In genomic region chr14:74948014-74948396, GRCm38 (mm10) we compare ENCODE assay signal across 8 mouse cellular contexts. TPM values are rescaled to one million over a fixed set of nuclear protein-coding genes. Genes with fewer than 3 reads are reported as not detected.
DNase-seq lines count a peak whose midpoint lies in the region; ATAC-seq and TF ChIP-seq lines count a peak whose summit lies in the region.

No protein-coding gene starts in this region.

- TF ChIP-seq POLR2A in cortical plate, adult 2 months (IDR thresholded peaks at IDR 0.05; ENCODE audit: extremely low read depth, insufficient read depth, low read length), result no peak

- no peaks in the 10 kb centered on the region for H3K9me3 ChIP-seq in kidney, postnatal 0 days (replicated peaks; ENCODE audit: low read length)
- no peaks in the 10 kb centered on the region for H3K9me3 ChIP-seq in hindbrain, embryonic 15.5 days
- no peaks in the 10 kb centered on the region for H3K9me3 ChIP-seq in midbrain, embryonic 15.5 days

- peak overlapping the region; percentile 78 for H3K9ac ChIP-seq in kidney, postnatal 0 days (ENCODE audit: low read depth, low read length)
- H3K9ac ChIP-seq in hindbrain, embryonic 15.5 days, result peak overlapping the region; percentile 94
- H3K9ac ChIP-seq in midbrain, embryonic 15.5 days, result peak overlapping the region; percentile 87

- no peak for ATAC-seq in kidney, postnatal 0 days (replicated peaks; ENCODE audit: low FRiP score, low read depth)
- no peak for ATAC-seq in hindbrain, embryonic 15.5 days (ENCODE audit: low FRiP score, low read depth)
- ATAC-seq in midbrain, embryonic 15.5 days (replicated peaks), result no peak
- no peak for ATAC-seq in erythroid progenitor cell, adult 5-6 weeks (replicated peaks; ENCODE audit: low FRiP score, poor library complexity, severe bottlenecking)

- H3K4me3 ChIP-seq in kidney, postnatal 0 days (replicated peaks; ENCODE audit: low read depth, low read length), result peak overlapping the region; percentile 94
- peak overlapping the region; percentile 100 for H3K4me3 ChIP-seq in cortical plate, adult 2 months (ENCODE audit: insufficient read depth, low read length)
- peak overlapping the region; percentile 92 for H3K4me3 ChIP-seq in hindbrain, embryonic 15.5 days
- H3K4me3 ChIP-seq in midbrain, embryonic 15.5 days, result peak overlapping the region; percentile 73

- peaks cover 13% of the 10 kb centered on the region for H3K4me1 ChIP-seq in kidney, postnatal 0 days (replicated peaks; ENCODE audit: insufficient read depth, low read length)
- H3K4me1 ChIP-seq in cortical plate, adult 2 months (ENCODE audit: control insufficient read depth, insufficient read depth, low read length), result peaks cover 6% of the 10 kb centered on the region; the same call in 1 of the 2 replicates
- peaks cover 29% of the 10 kb centered on the region for H3K4me1 ChIP-seq in hindbrain, embryonic 15.5 days (replicated peaks)
- H3K4me1 ChIP-seq in midbrain, embryonic 15.5 days, result peaks cover 24% of the 10 kb centered on the region

- WGBS in kidney, postnatal 0 days, result 23% methylated on average over 13 of the region's 13 CpGs
- 22% methylated on average over 13 of the region's 13 CpGs for WGBS in hindbrain, embryonic 15.5 days
- 26% methylated on average over 13 of the region's 13 CpGs for WGBS in midbrain, embryonic 15.5 days

- DNase-seq in kidney, postnatal 0 days (ENCODE audit: low spot score), result no peak
- no peak for DNase-seq in kidney, adult 9 months
- no peak for DNase-seq in retina, postnatal 1 day
- DNase-seq in yolk sac, embryonic 10.5 days (ENCODE audit: low spot score), result no peak

- TF ChIP-seq CTCF in kidney, postnatal 0 days (IDR thresholded peaks at IDR 0.05; ENCODE audit: low read depth), result no peak
- no peak for TF ChIP-seq CTCF in cortical plate, adult 2 months (IDR thresholded peaks at IDR 0.05; ENCODE audit: extremely low read depth, insufficient read depth, low read length)

- H3K27ac ChIP-seq in kidney, postnatal 0 days, result peak overlapping the region; percentile 93
- H3K27ac ChIP-seq in cortical plate, adult 2 months (ENCODE audit: insufficient read depth, low read length), result peak overlapping the region; percentile 91
- peak overlapping the region; percentile 96 for H3K27ac ChIP-seq in hindbrain, embryonic 15.5 days (replicated peaks)
- H3K27ac ChIP-seq in midbrain, embryonic 15.5 days, result peak overlapping the region; percentile 92

- H3K27me3 ChIP-seq in kidney, postnatal 0 days (ENCODE audit: insufficient read depth, low read length), result no peaks in the 10 kb centered on the region
- no peaks in the 10 kb centered on the region for H3K27me3 ChIP-seq in hindbrain, embryonic 15.5 days
- H3K27me3 ChIP-seq in midbrain, embryonic 15.5 days (replicated peaks), result no peaks in the 10 kb centered on the region

- no peaks in the 10 kb centered on the region for H3K36me3 ChIP-seq in kidney, postnatal 0 days (ENCODE audit: insufficient read depth, low read length)
- H3K36me3 ChIP-seq in hindbrain, embryonic 15.5 days, result no peaks in the 10 kb centered on the region
- H3K36me3 ChIP-seq in midbrain, embryonic 15.5 days (replicated peaks), result no peaks in the 10 kb centered on the region

- H3K4me2 ChIP-seq in kidney, postnatal 0 days (ENCODE audit: low read length), result peak overlapping the region; percentile 74
- peak overlapping the region; percentile 75 for H3K4me2 ChIP-seq in hindbrain, embryonic 15.5 days
- peak overlapping the region; percentile 83 for H3K4me2 ChIP-seq in midbrain, embryonic 15.5 days

RNA-seq across cellular contexts. Expression of gene Lrch1, which starts 0.3 kb away (rescaled TPM):
- polyA plus RNA-seq in kidney, postnatal 0 days (2015; fragmentation: Nextera tagmentation; extraction: Ambion mirVana), result 16.1 and 16.3 TPM in 2 replicates
- polyA plus RNA-seq in cortical plate, adult 2 months (2012; rRNA removed), result 13.6 and 15.1 TPM in 2 replicates
- polyA plus RNA-seq in hindbrain, embryonic 15.5 days (2015; fragmentation: Nextera tagmentation; extraction: Ambion mirVana), result 17.4 and 20.2 TPM in 2 replicates
- polyA plus RNA-seq in midbrain, embryonic 15.5 days (2015; fragmentation: Nextera tagmentation; extraction: Ambion mirVana), result 15.2 and 25.4 TPM in 2 replicates
- 6.5 and 16.3 TPM in 2 replicates for total RNA-seq in erythroid progenitor cell, adult 5-6 weeks (2015; ENCODE audit: low replicate concordance)
- 8.3 and 10.5 TPM in 2 replicates for total RNA-seq in erythroid progenitor cell, adult 5-6 weeks (2017; ENCODE audit: low replicate concordance)
